Mouse (Mus musculus): ENCODE measurements around the gene Lamb3.

Gene Lamb3

GRCm38 (mm10) chr1:193392266-193392665 lies 184.8 kb downstream of the Lamb3 start:
- DNase-seq: no peak

Measured in lung, postnatal 14 days (tissue).